In genomic region chr11:117263096-117263808, GRCm38 (mm10) we compare ENCODE assay signal across 9 mouse cellular contexts.
DNase-seq lines count a peak whose midpoint lies in the region; ATAC-seq and TF ChIP-seq lines count a peak whose summit lies in the region.
"Had no signal": no experiment of that assay in that cellular context is flagged by ENCODE, and none has a peak within 500 bp of the region (broad histone marks: within the 10 kb centered on the region; RNA-seq: fewer than 3 reads in every experiment).

No protein-coding gene starts in this region.

- no peak for TF ChIP-seq POLR2A in lung, adult 2 months (IDR thresholded peaks at IDR 0.05; ENCODE audit: borderline replicate concordance, extremely low read depth, low read depth, low read length)
- TF ChIP-seq POLR2A in thymus, adult 2 months (IDR thresholded peaks at IDR 0.05; ENCODE audit: control insufficient read depth, extremely low read depth, insufficient read depth, low read length, poor library complexity) = no peak

- H3K27me3 ChIP-seq in lung, embryonic 15.5 days = no peaks in the 10 kb centered on the region
- H3K27me3 ChIP-seq in embryonic facial prominence, embryonic 10.5 days (replicated peaks; ENCODE audit: low read depth, poor library complexity, severe bottlenecking) = no peaks in the 10 kb centered on the region
- H3K27me3 ChIP-seq in neural tube, embryonic 15.5 days (replicated peaks) = no peaks in the 10 kb centered on the region
- H3K27me3 ChIP-seq in thymus, adult 2 months (ENCODE audit: control insufficient read depth, insufficient read depth, low read length) = no peaks in the 10 kb centered on the region

- peaks cover 54% of the 10 kb centered on the region for H3K4me1 ChIP-seq in lung, embryonic 15.5 days
- peaks cover 12% of the 10 kb centered on the region for H3K4me1 ChIP-seq in lung, adult 2 months (ENCODE audit: control insufficient read depth, insufficient read depth, low read length)
- H3K4me1 ChIP-seq in embryonic facial prominence, embryonic 10.5 days = peaks cover 77% of the 10 kb centered on the region
- peaks cover 44% of the 10 kb centered on the region for H3K4me1 ChIP-seq in neural tube, embryonic 15.5 days
- peaks cover 36% of the 10 kb centered on the region for H3K4me1 ChIP-seq in thymus, adult 2 months (replicated peaks; ENCODE audit: control insufficient read depth, insufficient read depth, low read length)

- H3K9me3 ChIP-seq in lung, embryonic 15.5 days = no peaks in the 10 kb centered on the region
- H3K9me3 ChIP-seq in embryonic facial prominence, embryonic 10.5 days = no peaks in the 10 kb centered on the region
- H3K9me3 ChIP-seq in neural tube, embryonic 15.5 days (replicated peaks) = no peaks in the 10 kb centered on the region
- H3K9me3 ChIP-seq: midbrain, embryonic 12.5 days had no signal

- WGBS in lung, embryonic 15.5 days = 50% methylated on average over 9 of the region's 9 CpGs
- 57% methylated on average over 9 of the region's 9 CpGs for WGBS in lung, adult 2 months
- 44% methylated on average over 9 of the region's 9 CpGs for WGBS in embryonic facial prominence, embryonic 10.5 days
- 68% methylated on average over 9 of the region's 9 CpGs for WGBS in neural tube, embryonic 15.5 days
- WGBS in thymus, adult 2 months = 64% methylated on average over 9 of the region's 9 CpGs

- H3K4me2 ChIP-seq in lung, embryonic 15.5 days = no peak overlapping the region
- no peak overlapping the region for H3K4me2 ChIP-seq in neural tube, embryonic 15.5 days
- H3K4me2 ChIP-seq: midbrain, embryonic 12.5 days had no signal

- TF ChIP-seq CTCF in lung, adult 2 months (IDR thresholded peaks at IDR 0.05; ENCODE audit: insufficient read depth, low read length) = no peak
- TF ChIP-seq CTCF in thymus, adult 2 months (IDR thresholded peaks at IDR 0.05; ENCODE audit: borderline replicate concordance, control insufficient read depth, extremely low read depth, insufficient read depth, low read length, poor library complexity) = no peak

- no peak for DNase-seq in lung, adult 2 months
- peak; percentile 39 for DNase-seq in embryonic facial prominence, embryonic 10.5 days (ENCODE audit: low spot score)
- DNase-seq in heart, postnatal 4 days = peak; percentile 57
- no peak for DNase-seq in frontal cortex, postnatal 36 days (ENCODE audit: low spot score in 2 of 2)
- DNase-seq in thymus, postnatal 14 days = no peak
- DNase-seq in thymus, adult 2 months = no peak

- H3K4me3 ChIP-seq in lung, embryonic 15.5 days = no peak overlapping the region
- no peak overlapping the region for H3K4me3 ChIP-seq in lung, adult 2 months (replicated peaks; ENCODE audit: extremely low read depth, low read depth, low read length)
- H3K4me3 ChIP-seq in embryonic facial prominence, embryonic 10.5 days = 0 out of 2 replicates have a peak overlapping the region, but pooled peaks have one; percentile 1
- no peak overlapping the region for H3K4me3 ChIP-seq in neural tube, embryonic 15.5 days (replicated peaks)
- no peak overlapping the region for H3K4me3 ChIP-seq in thymus, adult 2 months (ENCODE audit: control insufficient read depth, insufficient read depth, low read length)
- H3K4me3 ChIP-seq: midbrain, embryonic 12.5 days had no signal

- H3K36me3 ChIP-seq in lung, embryonic 15.5 days = no peaks in the 10 kb centered on the region
- no peaks in the 10 kb centered on the region for H3K36me3 ChIP-seq in embryonic facial prominence, embryonic 10.5 days (replicated peaks)
- no peaks in the 10 kb centered on the region for H3K36me3 ChIP-seq in neural tube, embryonic 15.5 days
- H3K36me3 ChIP-seq in thymus, adult 2 months (ENCODE audit: control insufficient read depth, insufficient read depth, low read length) = no peaks in the 10 kb centered on the region
- H3K36me3 ChIP-seq: midbrain, embryonic 12.5 days had no signal

- peak overlapping the region; percentile 58; the same call in 1 of the 2 replicates for H3K27ac ChIP-seq in lung, embryonic 15.5 days
- H3K27ac ChIP-seq in embryonic facial prominence, embryonic 10.5 days (replicated peaks) = peak overlapping the region; percentile 37
- 0 out of 2 replicates have a peak overlapping the region, but pooled peaks have one; percentile 2 for H3K27ac ChIP-seq in neural tube, embryonic 15.5 days (replicated peaks)
- H3K27ac ChIP-seq in thymus, adult 2 months (ENCODE audit: control insufficient read depth, insufficient read depth, low read length) = no peak overlapping the region
- H3K27ac ChIP-seq: midbrain, embryonic 12.5 days had no signal

- H3K9ac ChIP-seq in lung, embryonic 15.5 days = no peak overlapping the region
- H3K9ac ChIP-seq in neural tube, embryonic 15.5 days (replicated peaks) = no peak overlapping the region
- H3K9ac ChIP-seq: midbrain, embryonic 12.5 days had no signal

- ATAC-seq in lung, embryonic 15.5 days (ENCODE audit: borderline replicate concordance, extremely low read depth, low FRiP score, low TSS enrichment) = no peak
- no peak for ATAC-seq in neural tube, embryonic 15.5 days (ENCODE audit: low FRiP score)

Comparison
In these comparisons a context has a peak if more than half of its experiments do, and no peak if none do; other contexts are left out.
1. DNase-seq: peak in embryonic facial prominence, embryonic 10.5 days (single experiment) and heart, postnatal 4 days (single experiment); none in lung, adult 2 months (single experiment), frontal cortex, postnatal 36 days (0 of 2), thymus, postnatal 14 days (single experiment) and thymus, adult 2 months (single experiment).